Mouse (Mus musculus) heart, adult 2 months (tissue): ENCODE results near the gene Nrf1. TPM values are rescaled to one million over a fixed set of nuclear protein-coding genes. Genes with fewer than 3 reads are reported as not detected.
A peak's percentile ranks its signal among the peaks of the same experiment; 100 is the strongest.

Experiments used
- DNase-seq, 2 experiments: peaks; one replicate each; pipeline ENCODE4 v3.0.0; 2021
- H3K27ac ChIP-seq: fragments of 200-600 bp; 2 replicates; pipeline ENCODE4 v1.8.1; 2022
- H3K27me3 ChIP-seq: fragments of 200-500 bp; 2 replicates; pipeline ENCODE4 v1.6.1; 2012; ENCODE audit warnings: mild to moderate bottlenecking, low read length, inconsistent platforms, mixed read lengths; ENCODE audit not compliant: control insufficient read depth, insufficient read depth
- H3K36me3 ChIP-seq: fragments of 200-500 bp; 2 replicates; pipeline ENCODE4 v1.6.1; 2012; ENCODE audit warnings: low read length, inconsistent platforms; ENCODE audit not compliant: control insufficient read depth, insufficient read depth
- H3K4me1 ChIP-seq: fragments of 200-500 bp; 2 replicates; pipeline ENCODE4 v1.6.1; 2011; ENCODE audit warnings: low read length; ENCODE audit not compliant: control insufficient read depth, insufficient read depth
- H3K4me3 ChIP-seq: fragments of 200-600 bp; 2 replicates; pipeline ENCODE4 v1.8.1; 2022
- H3K79me2 ChIP-seq: fragments of 200-500 bp; replicated peaks from 2 replicates; pipeline ENCODE4 v1.6.1; 2012; ENCODE audit warnings: mild to moderate bottlenecking, inconsistent platforms, low read length, moderate library complexity, mixed read lengths; ENCODE audit not compliant: control insufficient read depth, insufficient read depth
- H3K9ac ChIP-seq: fragments of 200-500 bp; 2 replicates; pipeline ENCODE4 v1.6.1; 2012; ENCODE audit warnings: low read depth, mild to moderate bottlenecking, control low read depth, inconsistent platforms, low read length, mixed read lengths
- CTCF ChIP-seq: fragments of 200-600 bp; IDR thresholded peaks from 2 replicates; pipeline ENCODE4 v1.8.1; 2022; ENCODE audit warnings: antibody characterized with exemption, mild to moderate bottlenecking, moderate library complexity
- EP300 ChIP-seq: fragments of 200-500 bp; IDR thresholded peaks from 2 replicates; pipeline ENCODE4 v1.6.1; 2011; ENCODE audit warnings: low read depth, low read length, control low read depth; ENCODE audit not compliant: insufficient read depth
- POLR2A ChIP-seq: fragments of 200-500 bp; IDR thresholded peaks from 2 replicates; pipeline ENCODE4 v1.6.1; 2011; ENCODE audit warnings: mild to moderate bottlenecking, low read depth, low read length, control low read depth; ENCODE audit not compliant: insufficient read depth
- WGBS: fragments of 180-500 bp; shearing (Covaris S2); methylation state at CpG from one replicate; pipeline ENCODE4 v1.1.7; 2018; 5-methylcytosine and 5-hydroxymethylcytosine counted together
- intact Hi-C: fragments of 180-260 bp; cut with DNase I; formaldehyde crosslinking; loops from one replicate; pipeline ENCODE4 v1.15.1; 2025
- polyA plus RNA-seq: library from polyadenylated mRNA; depleted of rRNA; stranded (reverse); fragments of >200 nt; gene quantifications from 2 replicates; pipeline ENCODE4 v1.2.3, GENCODE M21; 2012
- total RNA-seq, 2 experiments: library from RNA; stranded (reverse); gene quantifications; 2 replicates each; pipeline ENCODE4 v1.2.3; 2021

Gene Nrf1
- total and polyA plus RNA-seq, 3 experiments = 12.7 to 13.9 (median 12.8) TPM

DNA sequence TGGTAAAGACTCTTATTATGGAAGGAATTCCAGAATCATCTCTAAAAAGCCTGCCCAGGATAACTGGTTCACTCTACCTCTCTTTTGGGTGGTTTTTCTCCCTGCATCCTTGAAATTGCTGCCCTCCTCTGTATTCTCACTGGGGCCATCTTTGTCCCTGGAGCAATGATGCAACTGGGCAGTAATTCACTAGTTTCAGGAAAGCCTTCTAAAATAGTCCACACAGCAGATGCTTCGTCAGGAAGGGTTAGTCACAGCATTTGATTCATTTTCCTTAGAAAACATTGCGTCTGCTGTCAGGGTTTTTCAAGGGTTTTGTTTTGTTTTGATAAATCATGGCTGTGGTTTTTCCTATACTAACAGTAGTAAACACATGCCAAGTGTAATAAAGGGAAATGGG is 59.7 kb downstream of the Nrf1 start:
- Histone ChIP-seq H3K4me3 (no peak overlapping the region), H3K79me2 (no peaks in the 10 kb centered on the region), H3K27ac (no peak overlapping the region), H3K9ac (no peak overlapping the region), H3K36me3 (no peaks in the 10 kb centered on the region; the same call in 1 of the 2 replicates), H3K27me3 (no peaks in the 10 kb centered on the region), H3K4me1 (no peaks in the 10 kb centered on the region)
- 57% methylated on average over 2 of the region's 2 CpGs for WGBS
- no peak for DNase-seq
- no peak for TF ChIP-seq EP300
- TF ChIP-seq CTCF = no peak
- no peak for TF ChIP-seq POLR2A
- intact Hi-C loops = no loop called here

GRCm38 (mm10) chr6:30109820-30110502 is 62.2 kb downstream of the Nrf1 start:
- intact Hi-C loops = no loop called here
- no peak overlapping the region for H3K4me3 ChIP-seq
- TF ChIP-seq EP300 (no peak), POLR2A (no peak)
- no peaks in the 10 kb centered on the region; the same call in none of the 2 replicates for H3K36me3 ChIP-seq
- no peaks in the 10 kb centered on the region for H3K4me1 ChIP-seq
- 91% methylated on average over 10 of the region's 10 CpGs for WGBS
- no peak for DNase-seq
- no peaks in the 10 kb centered on the region for H3K79me2 ChIP-seq
- no peak overlapping the region for H3K27ac ChIP-seq
- no peaks in the 10 kb centered on the region for H3K27me3 ChIP-seq
- no peak overlapping the region for H3K9ac ChIP-seq

GRCm38 (mm10) chr6:30112349-30113132 is 64.8 kb downstream of the Nrf1 start:
- H3K79me2 ChIP-seq = no peaks in the 10 kb centered on the region
- no peaks in the 10 kb centered on the region; the same call in 1 of the 2 replicates for H3K36me3 ChIP-seq
- no peaks in the 10 kb centered on the region for H3K27me3 ChIP-seq
- no peak for DNase-seq
- H3K9ac ChIP-seq = no peak overlapping the region
- no peak overlapping the region for H3K4me3 ChIP-seq
- 93% methylated on average over 4 of the region's 4 CpGs for WGBS
- no peaks in the 10 kb centered on the region for H3K4me1 ChIP-seq
- H3K27ac ChIP-seq = no peak overlapping the region
- TF ChIP-seq CTCF (peak; percentile 19), EP300 (no peak), POLR2A (no peak)
- intact Hi-C loops = no loop called here

- no peaks in the 10 kb centered on the region for H3K4me1 ChIP-seq
- H3K9ac ChIP-seq = no peak overlapping the region
- no peak for DNase-seq
- no peaks in the 10 kb centered on the region; the same call in 1 of the 2 replicates for H3K36me3 ChIP-seq
- no peak overlapping the region for H3K4me3 ChIP-seq
- TF ChIP-seq EP300 = no peak
- TF ChIP-seq POLR2A = no peak
- TF ChIP-seq CTCF = no peak
- no peaks in the 10 kb centered on the region for H3K27me3 ChIP-seq
- no peak overlapping the region for H3K27ac ChIP-seq
- no peaks in the 10 kb centered on the region for H3K79me2 ChIP-seq
- intact Hi-C loops = no loop called here
- 55% methylated on average over 2 of the region's 2 CpGs for WGBS
Measured at GRCm38 (mm10) chr6:30114101-30114500, 66.3 kb downstream of the Nrf1 start.

DNA sequence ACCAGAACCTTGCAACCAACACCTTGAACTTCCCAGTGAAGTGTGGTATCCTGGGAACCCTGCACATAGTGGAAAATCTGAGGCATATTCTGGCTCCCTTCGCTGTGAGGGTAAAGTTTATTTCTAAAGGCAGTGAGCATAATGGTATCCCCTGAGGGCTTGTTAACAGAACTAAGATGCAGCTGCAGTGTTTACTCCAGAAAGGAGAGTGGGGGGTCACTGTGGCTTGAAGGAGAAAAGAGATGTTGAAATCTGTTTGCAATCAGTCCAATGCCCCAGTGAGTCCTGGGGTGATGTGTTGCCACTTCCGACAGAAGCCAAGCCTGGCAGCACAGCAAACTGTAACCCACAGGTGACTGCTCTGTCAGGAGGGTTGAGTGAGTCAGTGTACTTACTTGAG is 73.4 kb downstream of the Nrf1 start:
- no peak for DNase-seq
- Histone ChIP-seq H3K27me3 (no peaks in the 10 kb centered on the region), H3K4me3 (no peak overlapping the region), H3K4me1 (no peaks in the 10 kb centered on the region), H3K36me3 (no peaks in the 10 kb centered on the region), H3K27ac (no peak overlapping the region), H3K9ac (no peak overlapping the region), H3K79me2 (no peaks in the 10 kb centered on the region; the same call in 1 of the 2 replicates)
- TF ChIP-seq CTCF (no peak), EP300 (no peak), POLR2A (no peak)
- 88% methylated on average over 2 of the region's 2 CpGs for WGBS
- intact Hi-C loops = loop anchor here (10.0 kb wide), 1 partner anchor 234 kb away; no protein-coding TSS in a partner anchor

DNA sequence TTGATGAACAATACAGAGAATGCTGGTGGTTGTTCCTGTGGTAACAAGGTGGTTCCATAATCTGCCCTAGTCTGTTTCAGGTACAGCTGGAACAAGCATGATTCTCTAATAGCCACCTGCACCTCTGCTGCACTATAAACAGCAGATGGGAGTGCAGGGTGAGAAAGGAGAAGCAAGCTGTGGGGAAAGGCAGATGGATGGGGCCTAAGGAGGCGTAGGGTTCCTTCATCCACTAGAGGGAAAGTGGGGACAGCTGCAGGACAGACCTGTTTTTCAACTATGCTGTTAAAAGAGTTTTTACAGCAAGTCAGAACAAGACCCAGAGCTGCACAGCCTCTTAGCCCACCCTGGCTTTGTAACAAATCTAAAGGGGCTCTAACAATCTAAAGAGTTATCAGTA is 73.8 kb downstream of the Nrf1 start:
- H3K9ac ChIP-seq = no peak overlapping the region
- 93% methylated on average over 1 of the region's 1 CpGs for whole genome bisulfite sequencing
- no peaks in the 10 kb centered on the region; the same call in 1 of the 2 replicates for H3K79me2 ChIP-seq
- H3K27me3 ChIP-seq = no peaks in the 10 kb centered on the region
- H3K4me3 ChIP-seq = no peak overlapping the region
- intact Hi-C loops = loop anchor here (10.0 kb wide), 1 partner anchor 233 kb away; no protein-coding TSS in a partner anchor
- no peaks in the 10 kb centered on the region for H3K4me1 ChIP-seq
- H3K27ac ChIP-seq = no peak overlapping the region
- no peak for DNase-seq
- H3K36me3 ChIP-seq = no peaks in the 10 kb centered on the region
- TF ChIP-seq CTCF = no peak
- TF ChIP-seq POLR2A = no peak
- no peak for TF ChIP-seq EP300
